Mouse (Mus musculus): ENCODE measurements around the gene Eaf1. TPM values are rescaled to one million over a fixed set of nuclear protein-coding genes. Genes with fewer than 3 reads are reported as not detected.

The Eaf1 gene
- total RNA-seq, 2 experiments from 2014 or later, result 34.9 to 40.3 TPM

DNA sequence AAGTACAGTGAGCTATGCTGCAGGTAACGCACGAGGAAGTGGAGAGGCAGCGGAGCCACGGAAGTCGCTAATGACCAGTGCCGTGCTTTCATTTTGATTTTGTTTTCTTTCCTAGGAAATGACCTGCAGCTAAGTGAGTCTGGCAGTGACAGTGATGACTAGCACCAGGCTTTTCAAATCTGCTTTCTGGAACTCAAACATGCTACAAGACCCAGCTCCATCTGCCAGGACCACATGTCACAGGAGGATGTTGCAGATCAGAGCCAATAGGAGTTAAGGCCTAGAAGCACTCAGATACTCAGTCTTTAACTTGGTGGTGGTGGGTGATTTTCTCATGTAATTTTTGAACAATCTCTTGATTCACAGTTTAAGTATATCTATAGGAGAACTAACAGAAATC is 12.3 kb downstream of the Eaf1 start:
- DNase-seq (ENCODE audit: low spot score in 2 of 2), result no peak

DNA sequence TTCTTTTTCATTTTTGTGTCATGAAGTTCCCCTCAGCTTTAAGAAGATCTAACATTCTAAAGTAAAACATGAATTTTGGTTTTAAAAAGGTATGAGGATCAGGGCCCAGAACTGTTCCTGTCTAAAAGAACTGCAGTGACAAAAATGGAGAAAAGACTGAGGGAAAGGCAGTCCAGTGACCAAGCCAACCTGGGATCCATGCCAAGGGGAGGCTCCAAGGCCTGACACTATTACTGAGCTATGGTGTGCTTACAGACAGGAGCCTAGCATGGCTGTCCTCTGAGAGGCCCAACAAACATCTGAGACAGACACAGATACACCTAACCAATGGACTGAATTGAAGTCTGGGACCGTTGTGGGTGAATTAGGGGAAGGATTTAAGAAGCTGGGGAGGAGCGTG is 15.7 kb downstream of the Eaf1 start:
- DNase-seq (ENCODE audit: low spot score in 2 of 2), result no peak

DNA sequence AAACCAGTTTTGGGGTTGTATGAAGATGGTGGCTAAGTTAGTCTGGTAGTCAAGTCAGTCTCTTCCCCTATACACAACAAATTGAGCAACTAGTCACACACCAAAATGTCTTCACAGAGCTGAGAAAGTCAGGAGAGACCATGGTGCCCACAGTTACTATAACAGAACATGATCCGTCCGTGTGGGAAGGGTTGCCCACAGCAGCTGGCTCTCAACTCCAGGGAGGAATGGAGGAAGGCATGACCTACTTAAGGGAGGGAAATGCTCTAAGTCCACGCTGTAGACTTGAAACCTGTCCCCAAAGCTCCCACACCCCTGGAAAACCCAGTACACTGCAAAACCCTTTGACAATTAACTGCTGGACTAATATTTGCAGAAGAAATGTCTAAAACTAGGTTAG is 16.1 kb downstream of the Eaf1 start:
- DNase-seq (ENCODE audit: low spot score in 2 of 2), result no peak

DNA sequence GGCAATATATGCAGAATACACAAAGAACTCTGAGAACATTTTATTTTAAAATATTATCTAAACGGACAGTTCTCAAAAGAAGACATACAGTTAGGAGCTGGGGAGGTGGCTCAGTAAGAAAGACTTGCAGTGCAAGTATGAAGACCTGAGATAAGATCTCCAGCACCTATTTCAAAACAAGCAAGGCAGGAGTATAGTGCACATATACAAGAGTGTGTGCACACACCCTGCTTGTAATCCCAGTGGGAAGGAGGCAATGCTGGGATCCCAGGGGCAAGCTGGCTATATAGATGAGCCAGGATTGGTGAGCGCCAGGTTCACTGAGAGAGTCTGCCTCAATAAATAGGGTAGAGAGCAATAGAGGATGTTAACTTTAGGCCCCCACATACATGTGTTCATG is 21.7 kb downstream of the Eaf1 start:
- no peak for DNase-seq (ENCODE audit: low spot score in 2 of 2)

DNA sequence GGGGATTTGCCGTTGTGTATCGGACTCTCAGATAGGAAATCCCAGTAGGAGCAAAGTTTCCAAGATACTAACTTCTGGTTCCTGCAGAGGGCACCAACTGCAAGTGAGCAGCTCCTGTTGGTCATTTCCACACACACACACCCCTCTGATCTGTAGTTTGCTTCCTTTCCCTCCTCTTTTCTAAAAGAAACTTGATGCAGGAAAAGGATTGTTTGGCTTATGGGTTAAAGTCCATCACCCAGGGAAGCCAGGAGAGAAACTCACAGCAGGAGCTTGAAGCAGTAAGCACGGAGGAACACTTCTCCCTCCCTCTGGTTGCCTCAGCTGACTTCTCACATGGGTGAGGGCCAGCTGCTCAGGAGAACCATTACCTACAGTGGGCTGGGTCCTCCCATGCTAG is 25.0 kb downstream of the Eaf1 start:
- DNase-seq (ENCODE audit: low spot score in 2 of 2), result no peak

DNA sequence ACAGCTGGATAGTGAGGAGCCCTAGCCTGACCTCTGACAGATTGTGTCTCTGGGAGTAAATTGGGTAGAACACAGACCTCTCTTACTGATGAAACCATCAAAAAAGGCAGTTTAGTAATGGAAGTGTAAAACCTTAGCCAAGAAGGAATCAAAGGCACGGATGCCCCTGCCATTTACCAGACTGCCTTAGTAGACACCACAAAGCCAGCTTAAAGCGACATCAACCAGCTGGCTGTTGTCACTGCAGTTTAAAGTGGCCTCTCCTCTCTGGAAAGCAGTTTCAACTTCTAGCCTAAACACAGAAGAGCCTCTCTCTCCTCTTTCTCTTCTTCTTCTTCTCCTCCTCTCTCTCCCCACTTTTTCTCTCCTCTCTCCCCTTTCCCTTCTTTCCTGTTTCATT is 27.1 kb downstream of the Eaf1 start:
- DNase-seq (ENCODE audit: low spot score in 2 of 2), result no peak

DNA sequence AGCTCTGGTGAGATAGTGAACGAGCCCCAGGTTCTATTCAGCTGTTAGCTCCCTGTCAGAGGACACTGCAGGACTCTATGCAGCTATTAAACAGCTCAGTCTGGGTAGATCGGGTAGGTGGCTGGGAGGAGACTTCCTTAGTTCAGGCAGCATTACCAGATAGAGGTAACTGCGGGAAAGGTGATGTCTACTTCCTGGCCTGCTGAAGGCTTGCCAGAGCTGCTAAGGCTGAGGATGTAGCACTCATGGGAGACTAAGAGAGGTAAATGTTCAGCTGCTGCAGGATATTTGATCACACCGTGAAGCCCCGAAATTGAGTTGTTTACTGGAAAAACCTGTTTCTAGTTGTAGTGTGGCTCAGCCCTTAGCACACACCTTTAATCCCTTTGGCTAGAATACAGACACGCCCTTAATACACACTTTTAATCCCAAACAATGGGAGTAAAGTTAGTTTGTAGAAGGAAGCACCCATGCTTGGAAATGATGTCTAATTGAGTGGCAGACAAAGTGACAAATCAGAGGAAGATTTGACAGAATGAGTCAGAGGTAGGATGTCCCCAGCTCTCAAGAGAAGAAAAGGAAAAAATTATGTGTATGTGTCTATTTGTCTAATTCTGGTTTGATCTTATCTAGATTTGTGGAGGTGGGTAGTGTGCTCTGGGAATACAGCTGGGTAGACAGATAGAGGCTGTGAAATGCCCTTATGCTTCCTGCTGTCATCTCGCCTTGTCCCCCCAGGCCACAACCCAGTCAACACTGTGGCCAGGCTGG is 31.0 kb downstream of the Eaf1 start:
- DNase-seq (ENCODE audit: low spot score in 2 of 2), result no peak

DNA sequence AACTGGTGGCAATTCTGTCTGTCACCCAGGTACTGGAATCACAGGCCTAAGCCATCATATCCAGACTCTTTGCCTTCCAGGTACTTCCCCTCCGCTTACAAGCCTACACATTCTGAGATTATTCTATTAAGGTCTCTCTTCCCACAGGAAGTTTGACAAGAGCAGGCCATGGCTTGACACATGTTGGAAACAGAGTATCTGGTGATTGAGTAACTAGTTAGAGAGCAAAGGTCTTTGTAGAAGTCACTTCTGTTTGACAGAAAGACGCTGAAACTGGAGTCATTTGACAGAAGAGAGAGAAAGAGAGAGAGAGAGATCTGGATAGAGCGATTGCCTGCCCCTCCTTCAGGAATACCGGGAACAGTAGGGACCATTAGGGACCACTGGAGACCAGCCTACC is 36.6 kb downstream of the Eaf1 start:
- DNase-seq (ENCODE audit: low spot score in 2 of 2), result no peak

DNA sequence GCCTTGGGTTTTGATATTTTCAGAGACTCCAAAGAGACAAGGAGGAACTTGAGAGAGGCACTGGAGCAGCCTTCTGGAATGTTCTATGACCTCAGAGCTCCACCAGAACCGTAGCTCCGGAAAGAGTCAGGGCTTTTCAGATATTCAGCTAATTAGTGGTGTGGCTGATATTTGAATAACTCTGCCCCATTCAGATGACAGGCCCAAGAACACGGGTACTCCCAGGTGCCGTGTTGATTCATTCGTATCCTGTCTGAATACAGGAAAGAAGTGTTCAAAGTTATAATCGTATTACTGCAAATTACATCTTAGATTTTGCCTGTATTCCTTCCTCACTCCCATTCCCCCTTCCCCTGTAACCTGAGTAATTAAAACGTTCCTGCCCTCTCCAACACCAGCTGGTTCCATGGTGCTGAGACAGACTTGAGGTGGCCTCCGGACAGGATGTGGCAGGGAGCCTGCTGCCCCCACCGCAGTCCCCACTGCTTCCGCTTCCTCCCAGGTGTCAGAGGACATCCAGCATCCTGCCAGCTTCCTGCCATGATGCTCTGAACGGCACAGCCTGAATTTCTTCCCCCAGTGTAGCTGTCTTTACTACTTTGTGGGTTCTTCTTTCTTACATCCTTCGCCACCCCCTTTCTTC is 37.4 kb downstream of the Eaf1 start:
- DNase-seq (ENCODE audit: low spot score in 2 of 2), result no peak

DNA sequence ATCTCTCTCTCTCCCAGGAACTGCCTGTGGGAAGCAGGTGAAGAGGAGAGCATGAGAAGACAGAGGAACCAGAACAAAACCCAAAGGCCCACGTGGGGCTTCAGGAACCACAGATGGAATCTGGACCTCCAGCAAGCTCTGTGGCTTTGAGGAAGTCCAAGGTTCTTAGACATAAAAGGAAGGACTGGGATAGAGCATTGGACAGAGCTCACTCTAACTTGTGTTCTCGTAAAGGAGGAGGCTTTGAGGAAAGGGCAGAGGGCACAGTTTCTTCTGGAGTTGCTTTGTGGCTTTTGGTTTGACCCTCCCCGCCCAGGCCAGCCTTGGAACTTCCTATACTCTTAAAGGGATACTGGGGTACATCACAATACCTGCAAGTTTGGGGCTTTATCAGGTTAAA is 38.5 kb downstream of the Eaf1 start:
- no peak for DNase-seq (ENCODE audit: low spot score in 2 of 2)

DNA sequence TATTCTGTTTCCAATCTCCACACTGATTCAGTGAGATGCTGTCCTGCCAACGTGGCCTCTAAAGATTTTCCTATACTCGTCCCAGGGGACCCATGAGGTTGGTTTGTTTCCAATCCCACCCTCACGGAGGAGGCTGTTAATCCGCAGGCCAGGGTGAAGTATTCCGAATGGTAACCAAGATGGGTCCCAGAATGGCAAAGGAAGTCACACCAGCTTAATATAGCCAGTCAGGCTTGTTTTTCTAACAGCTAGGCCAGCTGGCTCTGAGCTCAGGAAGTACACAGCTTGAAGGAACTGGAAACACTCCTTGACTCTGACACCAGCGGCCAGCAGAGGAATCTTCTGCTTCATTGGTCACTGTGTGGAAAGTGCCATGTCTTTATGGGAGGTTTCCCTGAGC is 43.1 kb downstream of the Eaf1 start:
- no peak for DNase-seq (ENCODE audit: low spot score in 2 of 2)

DNA sequence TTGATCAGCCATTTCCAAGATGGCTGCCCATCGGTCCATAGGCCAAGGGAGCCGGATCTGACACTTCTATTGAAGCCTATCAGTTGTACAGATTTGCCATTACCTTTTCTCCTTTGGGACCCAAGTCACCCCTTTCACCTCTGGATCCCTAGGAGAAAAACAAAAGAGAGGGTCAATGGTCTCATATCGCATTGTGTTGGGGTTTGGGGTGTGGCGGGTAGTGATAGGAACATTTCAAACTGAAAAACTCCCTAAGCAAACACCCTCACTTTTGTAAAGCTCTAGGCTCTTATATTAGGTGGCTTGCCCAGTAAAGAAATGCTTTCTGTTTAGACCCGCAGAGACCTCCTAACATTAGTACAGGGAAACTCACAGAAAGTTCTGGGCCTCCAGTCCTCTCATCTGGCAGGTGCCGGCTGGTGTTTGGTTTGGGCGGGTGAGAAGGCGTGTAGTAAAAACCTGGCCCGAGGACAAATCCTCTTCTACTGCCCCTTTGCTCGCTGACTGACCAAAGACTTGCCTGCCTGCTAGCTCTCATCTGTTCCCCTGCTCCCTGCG is 49.8 kb downstream of the Eaf1 start:
- no peak for DNase-seq (ENCODE audit: low spot score in 2 of 2)

DNA sequence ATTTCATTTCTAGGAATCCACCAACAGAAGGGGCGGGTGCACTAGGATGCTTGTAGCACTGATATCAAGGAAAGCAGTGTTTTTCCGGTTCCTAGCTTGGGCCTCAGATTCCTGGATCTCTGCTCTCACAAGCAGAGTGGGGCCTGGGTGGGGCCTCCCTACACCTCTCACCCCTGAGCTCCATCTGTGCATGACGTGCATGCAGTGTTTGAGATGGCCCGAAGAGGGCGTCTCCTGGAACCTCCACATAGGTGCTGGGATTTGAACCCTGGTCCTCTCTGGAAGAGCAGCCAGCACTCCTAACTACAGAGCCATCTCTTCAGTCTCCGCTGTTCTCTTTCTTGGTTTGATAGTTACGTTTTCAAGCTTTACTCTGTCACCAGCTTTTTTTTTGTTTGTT is 60.8 kb downstream of the Eaf1 start:
- no peak for DNase-seq (ENCODE audit: low spot score in 2 of 2)

DNA sequence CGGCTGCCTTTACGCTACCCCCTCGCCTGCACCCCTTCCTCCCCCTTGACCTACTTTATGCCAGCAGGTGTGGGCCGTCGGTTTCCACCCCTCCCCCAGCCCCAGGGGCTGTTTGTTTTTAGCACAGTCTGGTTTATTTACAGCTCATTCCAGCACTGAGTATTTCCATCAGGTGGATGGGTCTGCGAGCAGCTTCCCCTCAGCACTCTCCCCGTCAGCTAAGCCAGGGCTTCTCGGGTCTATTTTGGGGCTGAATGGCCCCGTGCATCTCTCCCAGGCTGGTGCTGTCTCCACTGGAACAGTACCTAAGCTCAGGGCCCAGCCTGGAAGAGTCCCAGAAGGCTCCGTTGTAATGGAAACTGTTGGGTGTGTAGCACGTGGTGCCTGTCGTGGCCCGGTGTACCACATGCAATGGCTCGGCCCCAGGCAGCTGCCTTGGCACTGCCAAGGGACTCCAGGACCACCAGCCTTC is 61.8 kb downstream of the Eaf1 start:
- no peak for DNase-seq (ENCODE audit: low spot score in 2 of 2)

DNA sequence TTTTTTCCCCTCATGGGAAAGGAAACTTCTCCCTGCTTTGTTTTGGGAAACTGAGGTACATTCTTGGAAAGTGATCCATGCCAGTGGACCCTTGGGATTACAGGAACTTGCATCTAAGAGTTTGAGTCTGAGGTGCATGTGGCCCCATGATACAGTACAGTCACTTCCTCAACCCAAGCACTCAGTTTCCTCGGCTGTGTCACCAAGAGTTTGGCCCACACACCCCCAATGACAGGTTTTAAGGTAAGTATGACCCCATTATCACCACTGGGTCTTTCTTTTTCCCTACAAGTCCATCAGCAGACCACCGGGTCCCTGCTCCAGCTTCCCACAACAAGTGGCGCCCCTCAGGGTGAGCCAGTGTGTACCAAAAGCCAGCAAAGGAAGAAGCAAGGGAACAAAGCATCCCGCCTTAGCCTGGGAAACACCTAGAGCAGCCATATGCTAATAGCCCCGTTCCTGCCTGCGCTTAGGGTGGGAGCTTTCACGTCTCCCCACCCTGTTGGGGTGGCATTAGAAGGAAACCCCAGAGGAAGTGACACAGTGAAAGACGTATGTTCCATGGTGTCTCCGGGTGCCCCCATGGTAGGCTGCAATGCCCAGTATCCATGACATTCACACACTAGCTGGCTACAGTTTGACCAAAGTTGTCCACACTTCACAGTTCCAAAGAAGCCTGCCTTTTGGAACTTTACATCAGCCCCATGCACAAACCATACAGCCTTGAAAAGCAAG is 62.5 kb downstream of the Eaf1 start:
- DNase-seq (ENCODE audit: low spot score in 2 of 2), result no peak

DNA sequence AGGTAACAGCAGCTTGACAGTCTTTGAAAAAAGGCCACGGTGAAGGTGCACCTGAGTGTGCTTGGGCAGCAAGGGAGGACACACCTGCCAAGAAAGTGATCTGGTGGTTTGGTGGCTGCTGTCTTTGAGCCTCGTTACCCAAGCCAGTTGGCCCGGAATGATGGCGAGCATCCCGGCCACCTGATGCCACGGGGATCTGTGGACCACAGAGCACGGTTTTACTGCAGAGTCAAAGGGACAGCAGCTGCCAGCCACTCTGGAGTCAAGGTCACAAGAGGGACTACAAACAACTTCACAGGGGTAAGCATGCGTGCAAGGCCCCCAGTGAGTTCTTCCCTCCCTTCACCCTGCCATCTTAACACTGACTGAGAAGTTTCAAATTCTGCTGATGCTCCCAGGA is 63.1 kb downstream of the Eaf1 start:
- no peak for DNase-seq (ENCODE audit: low spot score in 2 of 2)

DNA sequence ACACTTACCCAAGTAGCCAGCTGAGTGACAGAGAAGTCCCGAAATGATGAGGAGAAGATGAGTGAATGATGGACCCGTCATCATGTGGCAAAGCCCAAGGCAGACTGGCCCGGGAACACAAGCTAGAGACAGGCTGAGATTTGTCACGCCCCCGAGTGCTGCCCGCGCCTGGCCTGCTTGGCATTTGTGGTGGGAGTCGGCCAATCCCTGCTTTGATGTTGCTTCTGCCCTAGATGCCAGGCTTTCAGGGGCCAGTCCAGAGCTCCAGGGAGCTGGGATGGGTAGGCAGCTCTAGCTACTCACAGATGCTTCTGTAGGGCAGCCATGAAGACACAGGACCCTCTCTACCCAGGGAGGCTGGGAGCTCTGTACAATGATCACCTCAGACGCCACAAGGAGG is 63.6 kb downstream of the Eaf1 start:
- no peak for DNase-seq (ENCODE audit: low spot score in 2 of 2)

DNA sequence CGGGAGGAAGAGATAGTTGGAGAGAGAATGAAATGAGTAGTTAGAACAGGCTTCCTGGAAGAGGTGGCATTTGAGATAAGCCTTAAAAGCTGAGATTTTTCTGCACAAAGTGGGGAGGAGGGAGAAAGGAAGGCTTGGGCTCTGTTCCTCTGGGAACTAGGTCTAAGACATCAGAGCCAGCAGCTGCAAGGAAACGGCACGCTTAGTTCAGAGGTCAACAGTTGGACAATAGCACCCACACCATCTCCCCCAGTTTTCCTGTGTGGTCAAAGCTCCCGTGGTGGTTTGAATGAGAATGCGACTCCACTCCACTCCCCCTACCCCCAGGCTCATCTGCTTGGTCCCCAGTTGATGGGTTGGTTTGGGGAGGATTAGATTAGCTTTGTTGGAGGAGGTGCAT is 65.0 kb downstream of the Eaf1 start:
- no peak for DNase-seq (ENCODE audit: low spot score in 2 of 2)
